Mouse (Mus musculus) myocyte (in vitro differentiated cells): ENCODE results near the gene Ccnt1.

Source experiments
- CEBPB ChIP-seq: IDR thresholded peaks from 2 replicates; pipeline ENCODE4 v1.6.1; 2011; ENCODE audit warnings: mild to moderate bottlenecking, moderate library complexity; ENCODE audit not compliant: poor library complexity, insufficient read depth, severe bottlenecking
- E2F4 ChIP-seq: IDR thresholded peaks from one replicate; pipeline ENCODE4 v1.6.1; 2011; ENCODE audit warnings: mild to moderate bottlenecking, control low read depth, moderate library complexity; ENCODE audit not compliant: insufficient read depth
- MAX ChIP-seq: IDR thresholded peaks from one replicate; pipeline ENCODE4 v1.6.1; 2011; ENCODE audit warnings: low read depth, mild to moderate bottlenecking, control low read depth
- MYOD1 ChIP-seq, 3 experiments: IDR thresholded peaks; one replicate each; pipeline ENCODE4 v1.6.1; 2011; ENCODE audit warnings: control low read depth in 2 of 3, low read depth in 2 of 3, mild to moderate bottlenecking in 2 of 3, moderate library complexity in 1 of 3; ENCODE audit not compliant: insufficient read length in 2 of 3, control insufficient read depth in 1 of 3
- MYOG ChIP-seq, 3 experiments: IDR thresholded peaks; one replicate each; pipeline ENCODE4 v1.6.1; 2011; ENCODE audit warnings: control low read depth in 2 of 3, low read depth in 2 of 3, mild to moderate bottlenecking in 2 of 3; ENCODE audit not compliant: insufficient read length in 2 of 3, control insufficient read depth in 1 of 3, insufficient read depth in 1 of 3
- POLR2A ChIP-seq: IDR thresholded peaks from one replicate; pipeline ENCODE4 v1.6.1; 2011; ENCODE audit warnings: low read depth, mild to moderate bottlenecking, control low read depth, moderate library complexity; ENCODE audit not compliant: insufficient read length
- POLR2AphosphoS2 ChIP-seq: IDR thresholded peaks from one replicate; pipeline ENCODE4 v1.6.1; 2011; ENCODE audit warnings: low read depth, control low read depth; ENCODE audit not compliant: insufficient read length
- REST ChIP-seq: IDR thresholded peaks from one replicate; pipeline ENCODE4 v1.6.1; 2011; ENCODE audit warnings: mild to moderate bottlenecking, control low read depth, moderate library complexity; ENCODE audit not compliant: insufficient read depth, insufficient read length
- SRF ChIP-seq: IDR thresholded peaks from one replicate; pipeline ENCODE4 v1.6.1; 2011; ENCODE audit warnings: low read depth; ENCODE audit not compliant: control insufficient read depth, insufficient read length
- TCF12 ChIP-seq: IDR thresholded peaks from one replicate; pipeline ENCODE4 v1.6.1; 2011; ENCODE audit warnings: mild to moderate bottlenecking, control low read depth; ENCODE audit not compliant: poor library complexity, insufficient read depth, severe bottlenecking
- TCF3 ChIP-seq: IDR thresholded peaks from one replicate; pipeline ENCODE4 v1.6.1; 2011; ENCODE audit warnings: low read depth, control low read depth; ENCODE audit not compliant: insufficient read length
- USF1 ChIP-seq: IDR thresholded peaks from one replicate; pipeline ENCODE4 v1.6.1; 2011; ENCODE audit warnings: low read depth, mild to moderate bottlenecking, control low read depth, moderate library complexity

DNA sequence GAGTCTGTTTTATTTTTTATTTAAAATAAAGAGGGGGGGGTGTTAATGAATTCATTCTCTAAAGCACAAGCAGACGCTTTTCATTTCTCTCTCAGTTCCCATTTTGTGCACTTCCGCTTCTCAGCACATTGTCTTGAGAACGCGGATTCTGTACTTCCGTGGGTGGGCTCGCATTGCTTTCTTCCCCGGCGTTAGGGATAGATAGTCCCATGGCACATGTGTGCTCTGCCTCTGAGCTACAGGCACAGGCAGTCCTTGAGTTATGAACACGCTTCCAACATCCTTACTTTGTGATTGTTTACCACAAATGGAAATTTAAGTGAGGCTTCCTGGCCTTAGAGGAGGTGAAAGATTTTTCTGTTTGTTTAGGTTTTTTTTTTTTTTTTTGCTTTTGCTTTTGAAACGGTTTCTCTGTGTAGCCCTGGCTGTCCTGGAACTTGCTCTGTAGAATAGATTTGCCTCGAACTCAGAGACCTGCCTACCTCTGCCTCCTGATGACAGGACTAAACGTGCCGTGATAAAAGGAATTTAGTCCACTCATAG, 59.3 kb downstream of the Ccnt1 start:
- TF ChIP-seq POLR2A: no peak
- no peak for TF ChIP-seq CEBPB
- no peak for TF ChIP-seq E2F4
- no peak for TF ChIP-seq USF1
- TF ChIP-seq MYOG (IDR thresholded peaks at IDR 0.05; ENCODE audit: control insufficient read depth in 1 of 3, insufficient read depth in 1 of 3, insufficient read length in 2 of 3, low read depth in 2 of 3): no peak
- TF ChIP-seq TCF12: no peak
- TF ChIP-seq MAX: no peak
- no peak for TF ChIP-seq POLR2AphosphoS2
- no peak for TF ChIP-seq REST
- no peak for TF ChIP-seq MYOD1 (IDR thresholded peaks at IDR 0.05; ENCODE audit: control insufficient read depth in 1 of 3, insufficient read length in 2 of 3, low read depth in 2 of 3)
- no peak for TF ChIP-seq SRF
- TF ChIP-seq TCF3: no peak
